Mouse (Mus musculus) testis, adult 2 months (tissue): ENCODE measurements at regions not wholly inside any gene's neighbourhood (a gene's known extent, or its start where the extent isn't known, plus 50 kb on each side); places are given as distances from the start of the nearest gene placed in this dataset.

ENCODE experiments used
- CTCF ChIP-seq: fragments of 200-500 bp; IDR thresholded peaks from 2 replicates; pipeline ENCODE4 v1.5.1; 2012; ENCODE audit warnings: low read depth, mild to moderate bottlenecking, inconsistent platforms, low read length, moderate library complexity; ENCODE audit not compliant: control insufficient read depth, insufficient read depth, insufficient replicate concordance
- POLR2A ChIP-seq: fragments of 200-500 bp; IDR thresholded peaks from 2 replicates; pipeline ENCODE4 v1.6.1; 2012; ENCODE audit warnings: low read depth, mild to moderate bottlenecking, inconsistent platforms, low read length, moderate library complexity; ENCODE audit not compliant: control insufficient read depth

GRCm38 (mm10) chr2:64522722-64523121, 424.9 kb upstream of the Fign start:
- no peak for TF ChIP-seq POLR2A
- no peak for TF ChIP-seq CTCF
